Mouse (Mus musculus) left cerebral cortex, adult 8-10 months (tissue): ENCODE data around the gene Zfp981. TPM values are rescaled to one million over a fixed set of nuclear protein-coding genes. Genes with fewer than 3 reads are reported as not detected.
"Not testable (repeated sequence)": the region's sequence is repeated elsewhere in the genome, so short reads cannot be mapped to it uniquely, and the experiment has no call there.

Experiments used
- DNase-seq, 2 experiments: peaks; one replicate each; pipeline ENCODE4 v3.0.0; 2022; ENCODE audit warnings: low spot score in 2 of 2
- total RNA-seq, 4 experiments: library from RNA; stranded (reverse); gene quantifications; 2 replicates each; pipeline ENCODE4 v1.2.4; 2022

The Zfp981 gene
- total RNA-seq: 1 to 10 TPM in 1 of 4 experiments, under 1 TPM in 1, not detected in 2; 0.27 to 1.2 TPM

- not testable (repeated sequence) for DNase-seq
Observed at GRCm38 (mm10) chr4:146501727-146502126, at the start of gene Zfp981. Zfp981 (plus strand) TSS chr4:146502027.

GRCm38 (mm10) chr4:146452576-146452975 is 49.3 kb upstream of the Zfp981 start:
- DNase-seq: not testable (repeated sequence)

- not testable (repeated sequence) for DNase-seq
Observed at GRCm38 (mm10) chr4:146454170-146454569, 47.7 kb upstream of the Zfp981 start.

- DNase-seq: no peak
Observed at GRCm38 (mm10) chr4:146454896-146455295, 46.9 kb upstream of the Zfp981 start.

DNA sequence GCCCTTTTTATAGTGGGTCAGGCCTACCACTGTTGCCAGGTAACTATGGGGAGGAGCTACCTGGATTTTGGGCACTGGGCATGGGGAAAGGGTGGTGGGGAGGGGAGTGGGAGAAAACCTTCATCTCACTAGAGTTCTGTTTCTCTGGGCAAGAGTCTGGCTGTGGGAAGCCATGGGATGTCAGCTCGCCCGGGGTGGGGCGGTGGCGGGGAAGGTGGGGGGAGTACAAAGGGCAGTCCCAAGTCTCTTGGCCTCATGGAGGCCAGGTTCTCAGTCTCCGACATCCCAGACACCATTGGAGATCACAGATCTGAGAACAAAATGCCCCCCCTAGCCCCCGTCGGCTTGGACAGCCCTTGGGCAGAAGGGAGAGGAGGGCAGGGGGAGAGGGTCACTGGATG is 46.5 kb upstream of the Zfp981 start:
- DNase-seq: no peak

DNA sequence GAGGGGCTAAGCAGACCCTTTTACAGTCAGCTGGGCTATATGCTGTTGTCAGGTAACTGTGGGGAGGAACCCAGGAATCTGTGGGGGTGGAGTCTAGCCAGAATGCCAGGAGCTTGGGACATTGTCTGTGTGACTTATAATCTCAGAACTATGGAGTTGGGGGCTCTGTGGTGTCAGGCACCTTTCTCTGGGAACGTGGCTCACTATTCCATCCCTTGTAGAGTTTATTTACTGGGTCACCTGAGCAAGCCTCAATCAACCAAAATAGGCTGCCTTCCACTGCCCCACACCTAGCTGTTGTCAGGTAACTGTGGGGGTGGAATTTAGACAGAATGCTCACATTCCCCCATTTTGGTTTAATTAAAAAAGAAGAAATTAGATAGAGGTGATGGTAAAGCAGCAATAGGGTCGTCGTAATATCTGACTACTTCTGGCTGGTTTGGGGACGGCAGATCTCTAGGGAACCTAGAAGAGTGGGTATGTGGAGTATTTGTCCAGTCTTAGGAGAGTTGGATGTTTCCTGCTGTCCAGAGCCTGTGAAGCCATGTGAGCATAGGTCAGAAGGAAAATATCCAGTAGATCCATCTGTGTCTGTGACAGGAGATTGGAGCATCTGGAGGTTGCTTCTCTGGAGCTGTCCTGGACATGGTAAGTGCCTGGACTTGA is 45.6 kb upstream of the Zfp981 start:
- DNase-seq: no peak

- no peak for DNase-seq
Observed at GRCm38 (mm10) chr4:146457126-146457525, 44.7 kb upstream of the Zfp981 start.

DNA sequence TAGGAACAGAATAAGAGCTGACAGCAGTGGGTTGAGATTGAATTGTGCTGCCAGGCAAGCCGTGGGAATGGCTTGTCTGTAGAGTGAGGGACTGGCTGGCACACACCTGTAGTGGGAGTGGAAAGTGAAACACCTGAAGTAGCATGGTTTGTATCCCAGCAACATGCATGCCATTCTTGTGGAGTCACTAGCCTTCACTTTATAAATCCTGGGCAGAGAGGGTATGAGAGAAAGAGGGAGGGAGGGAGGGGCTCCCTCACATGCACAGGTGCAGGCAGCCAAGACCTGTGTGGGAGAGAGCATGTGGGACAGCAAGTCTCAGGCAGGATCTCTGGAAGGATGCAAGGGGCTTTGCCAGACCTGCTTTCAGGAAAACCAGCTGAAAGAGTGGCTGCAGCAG is 44.1 kb upstream of the Zfp981 start:
- no peak for DNase-seq

DNA sequence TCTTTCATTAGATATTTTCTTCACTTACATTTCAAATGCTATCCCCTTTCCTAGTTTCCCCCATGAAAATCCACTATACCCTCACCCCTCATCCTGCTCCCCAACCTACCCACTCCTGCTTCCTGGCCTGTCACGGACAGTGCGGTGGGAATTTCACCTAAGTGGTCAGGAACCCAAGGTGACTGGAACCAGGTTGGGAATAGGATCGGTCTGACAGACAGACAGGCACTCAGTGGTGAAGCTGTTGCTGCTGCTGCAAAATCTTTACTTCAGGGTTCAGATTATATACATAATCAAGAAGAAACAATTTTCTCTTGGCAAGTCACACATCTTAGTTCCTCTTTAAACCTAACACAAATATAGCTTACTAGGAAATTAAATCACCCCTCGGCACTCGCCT is 42.0 kb upstream of the Zfp981 start:
- DNase-seq: not testable (repeated sequence)

DNA sequence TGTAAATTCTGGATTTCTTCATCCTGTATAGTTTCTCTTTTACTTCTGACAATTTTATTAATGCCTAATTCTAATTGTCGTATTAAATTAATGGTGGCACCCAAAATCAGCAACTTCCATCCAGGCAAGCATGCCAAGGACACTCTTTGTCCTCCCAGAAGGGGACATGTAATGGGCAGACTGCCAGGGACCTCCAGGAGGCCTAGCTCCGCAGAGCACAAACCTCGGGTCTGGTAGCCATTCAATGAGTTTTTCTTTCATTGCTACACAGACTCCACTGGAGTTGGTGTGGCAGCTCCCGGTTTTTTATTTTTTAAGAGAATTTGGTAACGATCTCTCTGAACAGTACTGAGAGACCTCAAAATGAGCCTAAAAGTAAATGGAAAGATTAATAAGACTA is 41.1 kb upstream of the Zfp981 start:
- DNase-seq: not testable (repeated sequence)

- DNase-seq: not testable (repeated sequence)
Observed at GRCm38 (mm10) chr4:146463649-146464351, 38.0 kb upstream of the Zfp981 start.

GRCm38 (mm10) chr4:146469984-146470383 is 31.8 kb upstream of the Zfp981 start:
- DNase-seq: not testable (repeated sequence)

DNA sequence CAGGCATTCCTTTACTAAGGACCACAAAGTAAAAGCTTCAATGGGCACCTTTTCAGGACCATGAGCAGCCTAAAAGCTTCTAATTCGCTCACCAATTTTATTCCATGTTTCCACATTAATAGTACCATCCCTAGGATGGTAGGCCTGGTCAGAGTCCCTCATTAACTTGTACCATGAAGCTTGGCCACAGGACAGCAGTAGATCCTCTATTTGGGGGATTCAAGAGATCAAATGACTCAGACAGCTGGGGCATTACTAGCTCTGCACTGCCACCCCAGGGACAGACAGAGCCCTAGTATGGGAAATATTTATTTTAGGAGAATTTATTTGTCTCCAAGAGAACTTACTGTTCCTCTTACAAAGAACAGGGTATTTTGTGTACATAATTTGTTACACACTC is 27.6 kb upstream of the Zfp981 start:
- not testable (repeated sequence) for DNase-seq

GRCm38 (mm10) chr4:146474716-146475676 is 26.8 kb upstream of the Zfp981 start:
- DNase-seq: not testable (repeated sequence)

DNA sequence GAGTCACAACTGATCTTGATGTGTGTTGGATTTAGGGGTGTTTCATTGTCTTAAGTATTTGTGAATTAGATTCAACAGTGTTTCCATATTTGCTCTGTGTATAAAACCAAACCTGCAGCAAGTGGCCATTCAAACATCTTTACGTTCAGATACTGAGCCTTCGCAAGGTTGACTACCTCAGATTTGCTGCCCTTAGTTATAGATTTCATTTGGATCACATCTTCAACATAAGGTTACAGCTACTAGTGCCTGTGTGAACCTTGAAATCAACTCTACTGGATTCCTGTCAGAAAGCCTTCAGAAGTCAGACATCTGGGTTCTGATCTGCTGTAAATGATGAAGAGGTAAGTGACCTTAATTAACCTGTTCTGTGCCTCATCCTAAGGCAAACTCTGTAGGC is 25.6 kb upstream of the Zfp981 start:
- DNase-seq: not testable (repeated sequence)

DNA sequence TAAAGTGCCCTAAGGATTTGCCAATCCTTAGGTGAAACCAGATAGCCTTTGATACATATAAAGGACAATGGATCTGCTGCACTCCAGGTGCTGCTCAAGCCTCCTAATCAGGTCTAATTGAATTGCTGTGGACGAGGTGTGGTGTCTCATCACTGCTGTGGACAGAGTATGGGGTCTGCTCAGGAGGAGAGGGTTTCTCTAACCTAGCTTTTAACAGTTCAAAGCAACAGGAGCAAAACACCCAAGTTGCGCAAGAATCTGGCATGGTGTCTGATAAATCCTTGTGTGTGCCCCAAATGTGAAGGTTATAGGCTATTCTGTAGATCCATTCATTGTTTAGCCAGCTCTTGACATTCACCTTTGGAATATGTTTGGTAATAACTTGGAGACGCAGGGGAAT is 24.9 kb upstream of the Zfp981 start:
- DNase-seq: not testable (repeated sequence)

GRCm38 (mm10) chr4:146480376-146481096 is 21.3 kb upstream of the Zfp981 start:
- not testable (repeated sequence) for DNase-seq

DNA sequence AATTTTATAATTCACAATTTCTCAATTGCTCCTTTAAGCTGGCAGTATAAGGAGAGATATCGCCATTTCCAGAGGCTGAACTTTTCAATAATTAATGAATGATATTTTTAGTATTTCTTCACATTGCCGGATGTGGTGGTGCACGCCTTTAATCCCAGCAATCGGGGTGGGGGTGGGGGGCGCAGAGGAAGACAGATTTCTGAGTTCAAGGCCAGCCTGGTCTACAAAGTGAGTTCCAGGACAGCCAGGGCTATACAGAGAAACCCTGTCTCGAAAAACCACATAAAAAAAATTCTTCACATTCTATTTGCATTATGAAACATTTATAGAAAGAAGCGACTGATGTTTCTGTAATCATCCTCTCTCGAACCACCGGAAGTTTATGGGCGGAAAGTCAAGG is 19.3 kb upstream of the Zfp981 start:
- not testable (repeated sequence) for DNase-seq

DNA sequence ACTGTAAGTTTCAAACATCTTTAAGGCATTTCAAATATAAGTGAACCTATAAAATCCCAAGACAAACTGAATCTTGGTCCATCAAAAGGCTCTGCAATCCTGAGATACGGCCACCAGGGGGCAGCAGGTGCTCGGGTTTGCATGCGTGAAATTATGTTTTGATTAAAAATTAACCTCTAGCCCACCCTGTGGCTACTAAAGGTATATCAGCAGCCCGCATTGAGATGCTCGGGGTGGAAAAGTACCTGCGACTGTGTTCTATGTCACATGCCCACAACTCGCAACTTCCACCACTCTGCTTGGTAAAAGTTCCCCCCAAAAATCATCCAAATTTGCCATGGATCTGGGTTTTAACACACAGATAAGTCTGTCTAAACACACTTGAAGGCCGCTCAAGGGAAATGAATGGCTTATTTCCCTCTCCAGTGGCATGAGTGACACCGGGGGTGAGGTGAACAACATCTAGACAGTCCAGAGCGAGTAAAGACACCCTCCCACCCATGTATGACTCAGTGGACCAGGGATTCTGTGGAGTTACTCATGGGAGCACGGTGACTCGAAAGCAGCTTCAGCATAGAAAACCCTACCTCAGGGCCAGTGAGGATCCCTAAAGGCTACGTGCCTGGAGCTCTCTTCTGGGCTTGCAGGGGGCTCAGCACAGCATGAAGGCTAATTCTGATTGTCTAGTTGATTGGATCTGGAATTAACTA is 18.1 kb upstream of the Zfp981 start:
- not testable (repeated sequence) for DNase-seq

GRCm38 (mm10) chr4:146484676-146485075 is 17.2 kb upstream of the Zfp981 start:
- DNase-seq: not testable (repeated sequence)
